Mouse (Mus musculus) liver, postnatal 0 days (tissue): ENCODE data around the gene Mecom. TPM values are rescaled to one million over a fixed set of nuclear protein-coding genes. Genes with fewer than 3 reads are reported as not detected.

Experiments
- ATAC-seq: fragments of 200-750 bp; cut with Nextera tagmentation; 2 replicates; pipeline ENCODE4 v1.8.0; 2017; ENCODE audit warnings: mild to moderate bottlenecking, moderate library complexity
- DNase-seq: peaks from one replicate; pipeline ENCODE4 v3.0.0-alpha.2; 2016
- H3K27ac ChIP-seq: fragments of 300-500 bp; sonication (generic); 2 replicates; pipeline ENCODE4 v1.5.1; 2014; ENCODE audit warnings: antibody characterized with exemption, moderate library complexity, mild to moderate bottlenecking, low read depth
- H3K27me3 ChIP-seq: fragments of 300-500 bp; sonication (generic); 2 replicates; pipeline ENCODE4 v1.6.1; 2014; ENCODE audit warnings: low read length, control low read depth, mixed read lengths; ENCODE audit not compliant: insufficient read depth
- H3K36me3 ChIP-seq: fragments of 300-500 bp; sonication (generic); replicated peaks from 2 replicates; pipeline ENCODE4 v1.6.1; 2014; ENCODE audit warnings: mild to moderate bottlenecking, control low read depth, low read length, moderate library complexity, mixed read lengths; ENCODE audit not compliant: insufficient read depth
- H3K4me1 ChIP-seq: fragments of 300-500 bp; sonication (generic); 2 replicates; pipeline ENCODE4 v1.6.1; 2014; ENCODE audit warnings: antibody characterized with exemption, mild to moderate bottlenecking, control low read depth; ENCODE audit not compliant: insufficient read depth
- H3K4me2 ChIP-seq: fragments of 300-500 bp; sonication (generic); 2 replicates; pipeline ENCODE4 v1.6.1; 2014; ENCODE audit warnings: low read depth, mild to moderate bottlenecking, low read length, moderate library complexity, mixed read lengths
- H3K4me3 ChIP-seq: fragments of 300-500 bp; sonication (generic); 2 replicates; pipeline ENCODE4 v1.5.1; 2014; ENCODE audit warnings: low read depth, low read length
- H3K9ac ChIP-seq: fragments of 300-500 bp; sonication (generic); replicated peaks from 2 replicates; pipeline ENCODE4 v1.6.1; 2014; ENCODE audit warnings: mild to moderate bottlenecking, moderate library complexity
- H3K9me3 ChIP-seq: fragments of 300-500 bp; sonication (generic); 2 replicates; pipeline ENCODE4 v1.6.1; 2016; ENCODE audit warnings: mild to moderate bottlenecking, control low read depth, low read length, mixed read lengths
- CTCF ChIP-seq: sonication (generic); IDR thresholded peaks from 2 replicates; pipeline ENCODE4 v1.5.1; 2016; ENCODE audit warnings: antibody characterized with exemption, low read depth
- EP300 ChIP-seq: IDR thresholded peaks from 2 replicates; pipeline ENCODE4 v1.6.1; 2016; ENCODE audit warnings: antibody characterized with exemption, low read depth, mild to moderate bottlenecking
- WGBS: fragments of 180-500 bp; shearing (Covaris S2); extraction: QIAGEN DNeasy Blood & Tissue Kit; methylation state at CpG from one replicate; pipeline ENCODE4 v1.1.7; 2014; ENCODE audit not compliant: insufficient replicate concordance; 5-methylcytosine and 5-hydroxymethylcytosine counted together
- polyA plus RNA-seq: library from polyadenylated mRNA; unstranded; fragments of >200 nt; fragmentation: Nextera tagmentation; extraction: Ambion mirVana; gene quantifications from 2 replicates; pipeline ENCODE4 v1.2.1, GENCODE M21; 2015

The Mecom gene
- polyA plus RNA-seq, 1 experiment from 2014 or later, result 0.89 TPM

- ATAC-seq (no peak), DNase-seq (no peak)
- Histone ChIP-seq H3K4me1 (no peaks in the 10 kb centered on the region), H3K27me3 (no peaks in the 10 kb centered on the region), H3K36me3 (no peaks in the 10 kb centered on the region), H3K4me3 (no peak overlapping the region), H3K4me2 (no peak overlapping the region), H3K27ac (no peak overlapping the region), H3K9ac (no peak overlapping the region), H3K9me3 (no peaks in the 10 kb centered on the region)
- WGBS, result 36% methylated on average over 9 of the region's 9 CpGs
- TF ChIP-seq EP300, result no peak
- TF ChIP-seq CTCF, result no peak
Observed at GRCm38 (mm10) chr3:30498202-30498828, 49.5 kb downstream of the Mecom start.

- H3K27ac ChIP-seq, result no peak overlapping the region
- no peak overlapping the region for H3K4me2 ChIP-seq
- 70% methylated on average over 2 of the region's 2 CpGs for WGBS
- TF ChIP-seq EP300, result no peak
- TF ChIP-seq CTCF, result no peak
- ATAC-seq, result no peak
- no peak overlapping the region for H3K4me3 ChIP-seq
- no peak overlapping the region for H3K9ac ChIP-seq
- H3K27me3 ChIP-seq, result no peaks in the 10 kb centered on the region
- H3K9me3 ChIP-seq, result no peaks in the 10 kb centered on the region
- DNase-seq, result no peak
- H3K36me3 ChIP-seq, result no peaks in the 10 kb centered on the region
- H3K4me1 ChIP-seq, result no peaks in the 10 kb centered on the region
Observed at GRCm38 (mm10) chr3:30494371-30494770, 53.4 kb downstream of the Mecom start.

GRCm38 (mm10) chr3:30488808-30489207, 59.0 kb downstream of the Mecom start:
- Histone ChIP-seq H3K36me3 (no peaks in the 10 kb centered on the region), H3K9me3 (no peaks in the 10 kb centered on the region), H3K9ac (no peak overlapping the region), H3K4me1 (no peaks in the 10 kb centered on the region), H3K4me2 (no peak overlapping the region), H3K4me3 (no peak overlapping the region), H3K27me3 (no peaks in the 10 kb centered on the region), H3K27ac (no peak overlapping the region)
- DNase-seq, result no peak
- WGBS, result 34% methylated on average over 4 of the region's 4 CpGs
- no peak for ATAC-seq
- TF ChIP-seq EP300 (no peak), CTCF (no peak)

- WGBS, result 75% methylated on average over 4 of the region's 4 CpGs
- no peak for ATAC-seq
Observed at GRCm38 (mm10) chr3:30486422-30486821, 61.4 kb downstream of the Mecom start.

GRCm38 (mm10) chr3:30483006-30483684, 64.7 kb downstream of the Mecom start:
- no peaks in the 10 kb centered on the region for H3K4me1 ChIP-seq
- DNase-seq, result no peak
- WGBS, result 65% methylated on average over 5 of the region's 5 CpGs

More at GRCm38 (mm10) chr3:30486422-30486821, 61.4 kb downstream of the Mecom start:
- H3K27me3 ChIP-seq, result no peaks in the 10 kb centered on the region
- H3K4me1 ChIP-seq, result no peaks in the 10 kb centered on the region
- H3K4me3 ChIP-seq, result no peak overlapping the region
- H3K9ac ChIP-seq, result no peak overlapping the region
- H3K36me3 ChIP-seq, result no peaks in the 10 kb centered on the region
- no peak for DNase-seq
- H3K9me3 ChIP-seq, result no peaks in the 10 kb centered on the region
- no peak overlapping the region for H3K4me2 ChIP-seq
- H3K27ac ChIP-seq, result no peak overlapping the region
- no peak for TF ChIP-seq EP300
- TF ChIP-seq CTCF, result no peak

GRCm38 (mm10) chr3:30481682-30482081, 66.1 kb downstream of the Mecom start:
- H3K9ac ChIP-seq, result no peak overlapping the region
- no peaks in the 10 kb centered on the region for H3K27me3 ChIP-seq
- ATAC-seq (no peak), DNase-seq (no peak)
- H3K36me3 ChIP-seq, result no peaks in the 10 kb centered on the region
- 77% methylated on average over 10 of the region's 10 CpGs for WGBS
- TF ChIP-seq CTCF (no peak), EP300 (no peak)
- no peak overlapping the region for H3K27ac ChIP-seq
- H3K4me3 ChIP-seq, result no peak overlapping the region
- no peaks in the 10 kb centered on the region for H3K4me1 ChIP-seq
- no peak overlapping the region for H3K4me2 ChIP-seq
- no peaks in the 10 kb centered on the region for H3K9me3 ChIP-seq

More at GRCm38 (mm10) chr3:30483006-30483684, 64.7 kb downstream of the Mecom start:
- Histone ChIP-seq H3K9me3 (no peaks in the 10 kb centered on the region), H3K36me3 (no peaks in the 10 kb centered on the region), H3K4me3 (no peak overlapping the region), H3K4me2 (no peak overlapping the region), H3K27ac (no peak overlapping the region), H3K9ac (no peak overlapping the region), H3K27me3 (no peaks in the 10 kb centered on the region)
- TF ChIP-seq EP300 (no peak), CTCF (no peak)
- ATAC-seq, result no peak
